Mouse (Mus musculus): ENCODE measurements around the gene Slc2a9. TPM values are rescaled to one million over a fixed set of nuclear protein-coding genes. Genes with fewer than 3 reads are reported as not detected.

Gene Slc2a9
- polyA plus RNA-seq, 1 experiment from 2014 or later: 0.15 TPM

Other genes with a start within 250 kb of the Slc2a9 start
- gene Tmem128, start 243.0 kb downstream of the Slc2a9 start, polyA plus RNA-seq (2014; fragmentation: Nextera tagmentation; extraction: Ambion mirVana): 105 TPM in 2 replicates
- 0.14 TPM in 1 of 2 replicates, not detected in the other for gene Otop1, start 227.2 kb downstream of the Slc2a9 start, polyA plus RNA-seq (2014; fragmentation: Nextera tagmentation; extraction: Ambion mirVana)
- not detected in 2 replicates for gene Drd5, start 183.8 kb downstream of the Slc2a9 start, polyA plus RNA-seq (2014; fragmentation: Nextera tagmentation; extraction: Ambion mirVana)
- gene Wdr1, start 60.1 kb upstream of the Slc2a9 start, polyA plus RNA-seq (2014; fragmentation: Nextera tagmentation; extraction: Ambion mirVana): 169 and 171 TPM in 2 replicates
- 40.1 and 47.6 TPM in 2 replicates for gene Zfp518b, start 181.7 kb upstream of the Slc2a9 start, polyA plus RNA-seq (2014; fragmentation: Nextera tagmentation; extraction: Ambion mirVana)

Data from hindbrain, embryonic 11.5 days (tissue).